Mouse (Mus musculus) kidney, adult 2 months (tissue): Measurements from ENCODE around the gene Hnrnpr.

Experiments used
- CTCF ChIP-seq: fragments of 200-500 bp; conservative IDR thresholded peaks from 2 replicates; pipeline ENCODE4 v1.5.1; 2011; ENCODE audit warnings: low read depth, mild to moderate bottlenecking, control low read depth, low read length, moderate library complexity, mixed read lengths; ENCODE audit not compliant: insufficient read depth, insufficient read length
- POLR2A ChIP-seq: fragments of 200-500 bp; IDR thresholded peaks from one replicate; pipeline ENCODE4 v1.6.1; 2011; ENCODE audit warnings: low read depth, low read length, control low read depth

DNA sequence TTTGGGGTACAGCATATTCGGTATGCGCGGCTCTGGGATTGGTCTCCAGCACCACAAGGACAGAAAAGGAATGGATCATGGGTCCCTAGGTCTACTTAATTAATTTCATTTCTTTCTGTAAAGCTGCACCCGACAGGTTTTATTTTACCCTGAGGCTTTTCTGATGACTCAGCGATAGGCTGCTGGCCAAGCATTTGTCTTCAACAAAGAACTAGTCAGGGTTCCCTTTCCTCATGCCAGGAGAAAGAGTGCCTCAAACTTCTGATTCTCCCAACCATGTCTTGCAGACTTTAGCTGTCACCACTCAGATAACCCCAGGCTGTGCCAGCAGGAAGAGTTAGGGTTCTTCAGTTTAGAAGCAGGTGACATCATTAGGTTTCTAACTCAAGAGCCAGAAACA, 66.3 kb downstream of the Hnrnpr start:
- TF ChIP-seq CTCF (no peak), POLR2A (no peak)
